Mouse (Mus musculus): ENCODE data around the gene Runx1. TPM values are rescaled to one million over a fixed set of nuclear protein-coding genes. Genes with fewer than 3 reads are reported as not detected.

The Runx1 gene
- polyA plus RNA-seq, 1 experiment = 2.2 TPM

DNA sequence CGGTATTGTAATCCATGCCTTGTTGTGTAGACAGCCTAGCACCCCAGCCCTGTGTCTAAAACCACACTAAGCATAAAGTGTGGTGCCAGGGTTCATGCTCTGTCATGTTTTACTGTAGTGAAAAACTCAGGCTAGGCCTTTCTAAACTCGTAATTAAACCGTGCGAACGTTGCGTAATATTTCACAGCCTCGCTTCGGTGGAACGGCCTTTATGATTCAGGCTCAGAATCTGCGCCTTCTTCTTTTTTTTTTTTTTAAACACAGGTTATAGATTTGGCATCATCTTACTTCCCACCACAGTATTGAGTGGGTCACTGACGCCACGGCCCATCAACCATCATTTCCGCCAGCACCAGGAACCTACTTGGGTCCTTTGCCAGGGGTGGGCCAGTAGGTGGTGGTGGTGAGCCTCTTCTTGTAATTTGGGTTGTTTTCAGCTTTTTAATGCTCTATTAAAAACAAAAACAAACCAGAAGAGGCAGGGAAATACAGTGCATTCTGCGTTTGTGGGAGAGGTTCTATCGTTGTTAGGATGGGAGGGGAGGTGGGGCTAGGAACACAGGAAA, 210.6 kb downstream of the Runx1 start:
- WGBS = 89% methylated on average over 15 of the region's 15 CpGs
- H3K27me3 ChIP-seq (replicated peaks; ENCODE audit: control insufficient read depth, insufficient read depth, low read length) = no peaks in the 10 kb centered on the region
- H3K36me3 ChIP-seq (ENCODE audit: control insufficient read depth, insufficient read depth, low read length) = no peaks in the 10 kb centered on the region
- H3K27ac ChIP-seq (ENCODE audit: insufficient read depth, low read depth, low read length) = no peak overlapping the region
- no peak for TF ChIP-seq CTCF (conservative IDR thresholded peaks at IDR 0.05; ENCODE audit: insufficient read depth, insufficient read length, low read depth, low read length)
- no peak for TF ChIP-seq POLR2A (IDR thresholded peaks at IDR 0.05; ENCODE audit: low read depth, low read length)
- no peak for DNase-seq
- H3K4me1 ChIP-seq (ENCODE audit: control insufficient read depth, insufficient read depth, low read length) = no peaks in the 10 kb centered on the region
- no peak overlapping the region for H3K4me3 ChIP-seq (ENCODE audit: insufficient read depth, low read depth, low read length)

DNA sequence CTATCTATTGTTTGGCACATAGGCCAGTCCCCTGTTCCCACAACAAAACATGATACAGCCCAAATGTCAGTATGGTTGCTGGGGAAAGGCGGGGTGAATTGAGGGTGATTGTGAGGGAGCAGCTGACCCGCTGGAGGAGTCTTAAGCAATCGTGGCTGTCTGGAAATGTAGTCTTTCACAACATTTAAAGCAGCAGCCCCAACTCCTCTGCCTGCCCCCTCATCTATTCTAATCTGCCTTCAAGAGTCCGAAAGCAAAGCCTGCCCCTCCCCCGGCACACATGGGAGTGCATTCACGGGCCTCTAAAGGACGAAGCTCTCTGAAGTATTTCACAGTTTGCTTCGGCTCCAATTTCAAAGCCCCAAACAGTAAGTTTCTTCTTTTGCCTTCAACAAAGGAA, 213.4 kb downstream of the Runx1 start:
- no peak for TF ChIP-seq POLR2A (IDR thresholded peaks at IDR 0.05; ENCODE audit: low read depth, low read length)
- TF ChIP-seq CTCF (conservative IDR thresholded peaks at IDR 0.05; ENCODE audit: insufficient read depth, insufficient read length, low read depth, low read length) = no peak
- H3K27me3 ChIP-seq (replicated peaks; ENCODE audit: control insufficient read depth, insufficient read depth, low read length) = no peaks in the 10 kb centered on the region
- no peaks in the 10 kb centered on the region for H3K36me3 ChIP-seq (ENCODE audit: control insufficient read depth, insufficient read depth, low read length)
- H3K4me1 ChIP-seq (ENCODE audit: control insufficient read depth, insufficient read depth, low read length) = no peaks in the 10 kb centered on the region
- no peak overlapping the region for H3K4me3 ChIP-seq (ENCODE audit: insufficient read depth, low read depth, low read length)
- no peak overlapping the region for H3K27ac ChIP-seq (ENCODE audit: insufficient read depth, low read depth, low read length)
- 58% methylated on average over 8 of the region's 8 CpGs for WGBS
- DNase-seq = no peak

DNA sequence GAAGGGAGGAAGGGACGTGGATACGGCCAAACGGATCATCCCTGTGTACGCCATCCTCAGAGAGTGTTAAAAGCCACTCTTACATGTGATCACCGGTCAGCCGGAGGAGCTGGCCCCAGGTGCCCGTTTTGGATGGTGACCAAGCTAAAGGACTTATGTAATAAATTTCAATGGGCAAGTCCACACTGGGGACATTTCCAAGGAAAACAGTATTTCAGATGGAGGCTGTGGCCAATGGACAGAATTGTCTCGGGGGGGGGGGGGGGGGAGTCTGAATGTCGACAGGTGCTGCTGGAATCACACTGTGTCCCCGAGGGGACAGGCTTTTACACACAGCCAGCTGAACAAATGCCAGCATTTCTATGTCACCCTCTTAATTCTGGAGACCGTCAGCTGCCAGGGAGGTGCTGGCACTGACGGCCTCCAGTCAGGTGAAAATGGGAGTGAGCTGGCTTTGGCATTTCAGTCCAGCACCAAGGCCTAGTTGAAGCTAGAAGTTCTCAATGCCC, 214.3 kb downstream of the Runx1 start:
- DNase-seq = peak; percentile 73
- Histone ChIP-seq H3K27ac (ENCODE audit: insufficient read depth, low read depth, low read length) (no peak overlapping the region), H3K4me3 (ENCODE audit: insufficient read depth, low read depth, low read length) (no peak overlapping the region), H3K36me3 (ENCODE audit: control insufficient read depth, insufficient read depth, low read length) (no peaks in the 10 kb centered on the region), H3K27me3 (replicated peaks; ENCODE audit: control insufficient read depth, insufficient read depth, low read length) (no peaks in the 10 kb centered on the region), H3K4me1 (ENCODE audit: control insufficient read depth, insufficient read depth, low read length) (no peaks in the 10 kb centered on the region)
- WGBS = 59% methylated on average over 12 of the region's 12 CpGs
- TF ChIP-seq POLR2A (IDR thresholded peaks at IDR 0.05; ENCODE audit: low read depth, low read length) (no peak), CTCF (conservative IDR thresholded peaks at IDR 0.05; ENCODE audit: insufficient read depth, insufficient read length, low read depth, low read length) (no peak)

DNA sequence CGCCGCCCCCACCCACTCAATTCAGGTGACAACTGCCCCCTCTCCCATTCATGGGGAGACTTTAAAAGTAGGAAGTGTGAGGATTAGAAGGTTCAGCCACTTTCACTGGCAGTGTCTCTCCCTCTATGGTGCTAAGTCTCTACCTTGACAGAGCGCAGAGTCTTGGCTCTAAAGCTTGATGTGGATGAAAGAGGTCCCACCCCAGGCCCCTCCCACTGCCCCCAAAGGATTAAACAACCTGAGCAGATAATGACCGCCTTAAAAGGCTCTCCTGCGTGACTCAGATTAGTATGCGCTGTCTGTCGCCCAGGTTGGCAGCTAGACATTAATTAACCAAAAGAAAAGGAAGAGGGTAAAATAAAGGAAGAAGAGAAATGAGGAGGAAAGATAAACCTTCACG, 215.5 kb downstream of the Runx1 start:
- DNase-seq = no peak
- H3K27ac ChIP-seq (ENCODE audit: insufficient read depth, low read depth, low read length) = no peak overlapping the region
- TF ChIP-seq CTCF (conservative IDR thresholded peaks at IDR 0.05; ENCODE audit: insufficient read depth, insufficient read length, low read depth, low read length) (no peak), POLR2A (IDR thresholded peaks at IDR 0.05; ENCODE audit: low read depth, low read length) (no peak)
- H3K36me3 ChIP-seq (ENCODE audit: control insufficient read depth, insufficient read depth, low read length) = no peaks in the 10 kb centered on the region
- H3K4me3 ChIP-seq (ENCODE audit: insufficient read depth, low read depth, low read length) = no peak overlapping the region
- no peaks in the 10 kb centered on the region for H3K4me1 ChIP-seq (ENCODE audit: control insufficient read depth, insufficient read depth, low read length)
- 0 out of 2 replicates have a peak, but pooled peaks cover 1% of the 10 kb centered on the region for H3K27me3 ChIP-seq (replicated peaks; ENCODE audit: control insufficient read depth, insufficient read depth, low read length)
- WGBS = 51% methylated on average over 8 of the region's 8 CpGs

DNA sequence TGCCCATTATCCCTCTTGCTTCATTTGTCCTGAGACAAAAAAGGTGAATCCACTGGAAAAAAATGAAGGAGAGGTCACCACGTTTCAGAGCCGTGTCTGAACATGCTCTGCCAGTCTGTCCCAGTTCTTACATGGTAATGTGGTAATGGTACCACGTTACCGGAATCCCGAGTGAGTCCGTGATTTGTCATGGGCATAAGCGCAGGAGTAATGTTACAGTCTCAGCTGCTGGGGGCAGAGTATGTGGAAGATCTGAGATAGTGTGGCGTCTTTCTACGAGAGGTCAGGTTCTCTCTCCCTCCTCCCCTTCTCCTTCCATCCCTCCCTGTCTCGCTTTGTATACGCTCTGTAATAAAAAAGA, 216.3 kb downstream of the Runx1 start:
- Histone ChIP-seq H3K4me1 (ENCODE audit: control insufficient read depth, insufficient read depth, low read length) (no peaks in the 10 kb centered on the region), H3K4me3 (ENCODE audit: insufficient read depth, low read depth, low read length) (no peak overlapping the region), H3K36me3 (ENCODE audit: control insufficient read depth, insufficient read depth, low read length) (no peaks in the 10 kb centered on the region), H3K27ac (ENCODE audit: insufficient read depth, low read depth, low read length) (no peak overlapping the region), H3K27me3 (replicated peaks; ENCODE audit: control insufficient read depth, insufficient read depth, low read length) (0 out of 2 replicates have a peak, but pooled peaks cover 1% of the 10 kb centered on the region)
- WGBS = 55% methylated on average over 11 of the region's 11 CpGs
- TF ChIP-seq POLR2A (IDR thresholded peaks at IDR 0.05; ENCODE audit: low read depth, low read length) (no peak), CTCF (conservative IDR thresholded peaks at IDR 0.05; ENCODE audit: insufficient read depth, insufficient read length, low read depth, low read length) (no peak)
- no peak for DNase-seq

DNA sequence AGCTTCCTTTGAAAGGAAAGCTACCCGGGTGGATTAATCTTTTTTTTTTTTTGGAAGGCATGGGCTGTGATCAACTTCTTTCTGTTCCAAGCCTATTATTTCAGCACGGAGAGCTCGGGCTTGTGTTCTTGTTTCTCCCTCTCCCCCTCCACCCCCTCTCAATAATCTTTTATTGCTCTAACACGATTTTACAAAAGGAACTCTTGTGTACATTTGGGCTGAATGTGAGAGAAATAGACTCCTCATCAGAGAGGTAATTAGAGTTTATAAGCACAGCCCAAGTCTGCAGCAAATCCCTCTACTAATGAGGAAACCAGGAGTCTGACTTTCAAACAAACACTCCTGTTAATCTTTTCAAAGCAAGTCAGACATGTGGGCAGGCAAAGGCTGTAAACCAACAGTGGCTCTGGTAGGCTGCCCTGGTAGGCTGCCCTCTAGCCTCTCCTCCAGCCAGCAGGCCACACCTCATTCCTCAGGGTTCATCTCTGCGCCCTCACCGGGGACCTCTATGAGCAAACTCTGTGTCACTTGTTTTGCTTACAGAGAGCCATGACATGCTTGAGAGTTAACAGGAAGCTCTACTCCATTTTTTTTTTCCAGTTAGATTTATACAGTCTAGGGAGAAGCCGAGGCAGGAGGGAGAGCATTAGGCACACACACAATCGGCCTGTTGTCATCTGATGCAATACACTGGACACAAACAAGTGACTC, 216.8 kb downstream of the Runx1 start:
- H3K27ac ChIP-seq (ENCODE audit: insufficient read depth, low read depth, low read length) = no peak overlapping the region
- TF ChIP-seq POLR2A (IDR thresholded peaks at IDR 0.05; ENCODE audit: low read depth, low read length) (no peak), CTCF (conservative IDR thresholded peaks at IDR 0.05; ENCODE audit: insufficient read depth, insufficient read length, low read depth, low read length) (no peak)
- peak; percentile 67 for DNase-seq
- H3K4me3 ChIP-seq (ENCODE audit: insufficient read depth, low read depth, low read length) = no peak overlapping the region
- H3K27me3 ChIP-seq (replicated peaks; ENCODE audit: control insufficient read depth, insufficient read depth, low read length) = 0 out of 2 replicates have a peak, but pooled peaks cover 1% of the 10 kb centered on the region
- no peaks in the 10 kb centered on the region for H3K4me1 ChIP-seq (ENCODE audit: control insufficient read depth, insufficient read depth, low read length)
- WGBS = 19% methylated on average over 8 of the region's 8 CpGs
- no peaks in the 10 kb centered on the region for H3K36me3 ChIP-seq (ENCODE audit: control insufficient read depth, insufficient read depth, low read length)

DNA sequence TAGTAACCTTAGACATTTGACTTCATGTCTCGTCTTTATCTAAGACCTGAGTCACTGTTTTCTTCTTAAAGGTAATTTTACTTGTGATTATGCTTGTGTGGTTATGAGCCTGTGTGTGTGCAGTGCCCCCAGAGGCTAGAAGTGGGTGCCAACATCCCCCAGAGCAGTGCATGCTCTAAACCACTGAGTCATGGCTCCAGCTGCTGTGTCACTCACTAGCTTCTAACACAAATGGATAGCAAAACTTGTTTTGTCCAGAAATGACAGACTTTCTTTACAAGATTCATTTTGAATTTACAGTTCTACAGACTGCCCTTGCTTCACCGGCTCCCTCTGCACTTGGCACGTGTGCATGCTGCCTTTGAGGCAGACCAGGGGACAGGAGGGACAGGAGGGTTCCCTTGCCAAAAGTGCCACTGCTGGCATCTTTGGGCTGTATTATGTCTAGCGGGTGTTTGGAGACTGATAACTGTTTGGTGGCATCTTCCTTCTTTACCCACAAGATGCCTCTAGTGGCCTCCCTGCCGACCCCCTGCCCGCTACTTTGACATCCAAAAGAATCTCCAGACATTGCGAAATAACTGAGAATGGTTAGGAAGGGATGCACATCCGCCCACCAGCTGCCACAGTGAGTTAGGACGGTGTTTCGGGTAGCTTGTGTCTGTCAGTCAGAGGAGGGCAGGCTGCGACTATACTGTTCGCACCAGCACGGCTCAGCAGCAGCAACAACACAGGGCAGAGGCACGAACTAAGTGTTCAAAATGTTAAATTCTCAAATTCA, 217.6 kb downstream of the Runx1 start:
- no peak overlapping the region for H3K4me3 ChIP-seq (ENCODE audit: insufficient read depth, low read depth, low read length)
- TF ChIP-seq POLR2A (IDR thresholded peaks at IDR 0.05; ENCODE audit: low read depth, low read length) (no peak), CTCF (conservative IDR thresholded peaks at IDR 0.05; ENCODE audit: insufficient read depth, insufficient read length, low read depth, low read length) (no peak)
- DNase-seq = no peak
- no peaks in the 10 kb centered on the region for H3K36me3 ChIP-seq (ENCODE audit: control insufficient read depth, insufficient read depth, low read length)
- H3K27me3 ChIP-seq (replicated peaks; ENCODE audit: control insufficient read depth, insufficient read depth, low read length) = 0 out of 2 replicates have a peak, but pooled peaks cover 1% of the 10 kb centered on the region
- 44% methylated on average over 14 of the region's 14 CpGs for WGBS
- no peak overlapping the region for H3K27ac ChIP-seq (ENCODE audit: insufficient read depth, low read depth, low read length)
- no peaks in the 10 kb centered on the region for H3K4me1 ChIP-seq (ENCODE audit: control insufficient read depth, insufficient read depth, low read length)

Measured in kidney, adult 2 months (tissue).